Mouse (Mus musculus) urinary bladder, postnatal 25 days (tissue): ENCODE data around the gene Xiap.
"Not testable (repeated sequence)": the region's sequence is repeated elsewhere in the genome, so short reads cannot be mapped to it uniquely, and the experiment has no call there.

Source experiments
- DNase-seq: peaks from one replicate; pipeline ENCODE4 v3.0.0; 2022; ENCODE audit warnings: low spot score

The Xiap gene

GRCm38 (mm10) chrX:42059282-42060068, at the start of gene Xiap:
Xiap (plus strand) TSS chrX:42059679.
- DNase-seq, result no peak

GRCm38 (mm10) chrX:42012677-42013208, 46.7 kb upstream of the Xiap start:
- no peak for DNase-seq

- no peak for DNase-seq
These were observed 45.7 kb upstream of the Xiap start for GRCm38 (mm10) chrX:42013776-42014175.

GRCm38 (mm10) chrX:42014502-42014901, 45.0 kb upstream of the Xiap start:
- DNase-seq, result no peak

GRCm38 (mm10) chrX:42018030-42018429, 41.4 kb upstream of the Xiap start:
- DNase-seq, result peak; percentile 8

- DNase-seq, result no peak
These were observed 40.0 kb upstream of the Xiap start for GRCm38 (mm10) chrX:42019441-42019840.

- DNase-seq, result not testable (repeated sequence)
These were observed 33.6 kb upstream of the Xiap start for GRCm38 (mm10) chrX:42025802-42026440.

- not testable (repeated sequence) for DNase-seq
These were observed 32.5 kb upstream of the Xiap start for GRCm38 (mm10) chrX:42026981-42027380.

GRCm38 (mm10) chrX:42033111-42033693, 26.3 kb upstream of the Xiap start:
- peak; percentile 63 for DNase-seq

- no peak for DNase-seq
These were observed 25.6 kb upstream of the Xiap start for GRCm38 (mm10) chrX:42033911-42034310.

GRCm38 (mm10) chrX:42039481-42039880, 20.0 kb upstream of the Xiap start:
- DNase-seq, result no peak

- no peak for DNase-seq
These were observed 14.5 kb upstream of the Xiap start for GRCm38 (mm10) chrX:42044935-42045334.

- no peak for DNase-seq
These were observed 8.5 kb upstream of the Xiap start for GRCm38 (mm10) chrX:42050652-42051643.

GRCm38 (mm10) chrX:42057012-42057411, 2.5 kb upstream of the Xiap start:
- no peak for DNase-seq

- DNase-seq, result no peak
These were observed 1.6 kb upstream of the Xiap start for GRCm38 (mm10) chrX:42057873-42058272.

GRCm38 (mm10) chrX:42063621-42064020, 4.1 kb downstream of the Xiap start:
- no peak for DNase-seq

GRCm38 (mm10) chrX:42065086-42065485, 5.6 kb downstream of the Xiap start:
- DNase-seq, result no peak

GRCm38 (mm10) chrX:42066771-42067170, 7.3 kb downstream of the Xiap start:
- no peak for DNase-seq

- DNase-seq, result peak; percentile 54
These were observed 8.3 kb downstream of the Xiap start for GRCm38 (mm10) chrX:42067791-42068200.

GRCm38 (mm10) chrX:42068201-42068874, 8.9 kb downstream of the Xiap start:
- peak; percentile 57 for DNase-seq

GRCm38 (mm10) chrX:42068875-42069257, 9.4 kb downstream of the Xiap start:
- no peak for DNase-seq
